Mouse (Mus musculus) hindbrain, embryonic 10.5 days (tissue): ENCODE measurements around the gene Ap1g1. TPM values are rescaled to one million over a fixed set of nuclear protein-coding genes. Genes with fewer than 3 reads are reported as not detected.

ENCODE experiments used
- DNase-seq: peaks from one replicate; pipeline ENCODE4 v3.0.0-alpha.2; 2017; ENCODE audit warnings: low spot score
- H3K27ac ChIP-seq: fragments of 300-500 bp; sonication (generic); 2 replicates; pipeline ENCODE4 v1.5.1; 2016; ENCODE audit warnings: mild to moderate bottlenecking, moderate library complexity
- H3K27me3 ChIP-seq: fragments of 300-500 bp; sonication (generic); 2 replicates; pipeline ENCODE4 v1.6.1; 2016; ENCODE audit warnings: mild to moderate bottlenecking; ENCODE audit not compliant: poor library complexity, insufficient read depth, severe bottlenecking
- H3K36me3 ChIP-seq: fragments of 300-500 bp; sonication (generic); 2 replicates; pipeline ENCODE4 v1.6.1; 2016; ENCODE audit warnings: mild to moderate bottlenecking, moderate library complexity
- H3K4me1 ChIP-seq: fragments of 300-500 bp; sonication (generic); replicated peaks from 2 replicates; pipeline ENCODE4 v1.6.1; 2016; ENCODE audit warnings: mild to moderate bottlenecking
- H3K4me3 ChIP-seq: fragments of 300-500 bp; sonication (generic); 2 replicates; pipeline ENCODE4 v1.5.1; 2016; ENCODE audit warnings: mild to moderate bottlenecking, moderate library complexity
- H3K9me3 ChIP-seq: fragments of 300-500 bp; sonication (generic); 2 replicates; pipeline ENCODE4 v1.6.1; 2016; ENCODE audit warnings: mild to moderate bottlenecking, moderate library complexity
- WGBS: fragments of 180-500 bp; shearing (Covaris S2); methylation state at CpG from one replicate; pipeline ENCODE4 v1.1.7; 2016; 5-methylcytosine and 5-hydroxymethylcytosine counted together
- polyA plus RNA-seq: library from polyadenylated mRNA; unstranded; fragments of >200 nt; fragmentation: Nextera tagmentation; extraction: Ambion mirVana; gene quantifications from 2 replicates; pipeline ENCODE4 v1.2.1, GENCODE M21; 2016

The Ap1g1 gene
- polyA plus RNA-seq, 1 experiment from 2014 or later: 45.3 TPM

- DNase-seq: no peak
- peaks cover 7% of the 10 kb centered on the region for H3K9me3 ChIP-seq
- H3K4me1 ChIP-seq: no peaks in the 10 kb centered on the region
- no peak overlapping the region for H3K4me3 ChIP-seq
- no peaks in the 10 kb centered on the region for H3K27me3 ChIP-seq
- no peak overlapping the region for H3K27ac ChIP-seq
- no peaks in the 10 kb centered on the region for H3K36me3 ChIP-seq
- whole genome bisulfite sequencing: 74% methylated on average over 3 of the region's 3 CpGs
Measured at GRCm38 (mm10) chr8:109756849-109757248, 21.5 kb upstream of the Ap1g1 start.

- H3K27ac ChIP-seq: no peak overlapping the region
- H3K4me1 ChIP-seq: no peaks in the 10 kb centered on the region
- no peak overlapping the region for H3K4me3 ChIP-seq
- no peaks in the 10 kb centered on the region for H3K36me3 ChIP-seq
- no peak for DNase-seq
- peaks cover 29% of the 10 kb centered on the region for H3K9me3 ChIP-seq
- H3K27me3 ChIP-seq: no peaks in the 10 kb centered on the region
- WGBS: 88% methylated on average over 7 of the region's 7 CpGs
Measured at GRCm38 (mm10) chr8:109759426-109759825, 18.9 kb upstream of the Ap1g1 start.

DNA sequence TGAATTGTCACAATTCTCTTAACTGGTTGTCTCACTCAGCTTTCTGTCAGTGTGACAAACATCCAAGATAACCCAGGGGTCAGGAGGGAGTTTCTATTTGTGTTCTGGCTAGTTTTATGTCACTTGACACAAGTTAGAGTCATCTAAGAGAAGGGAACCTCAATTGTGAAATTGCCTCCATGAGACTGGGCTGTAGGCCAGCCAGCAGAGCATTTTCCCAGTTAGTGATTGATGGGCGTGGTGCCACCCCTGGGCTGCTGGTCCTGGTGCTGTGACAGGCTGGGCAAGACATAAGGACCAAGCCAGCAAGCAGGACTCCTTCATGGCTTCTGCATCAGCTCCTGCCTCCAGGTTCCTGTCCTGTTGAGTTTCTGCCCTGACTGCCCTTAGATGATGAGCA, 18.1 kb upstream of the Ap1g1 start:
- Histone ChIP-seq H3K27me3 (no peaks in the 10 kb centered on the region), H3K4me3 (no peak overlapping the region), H3K36me3 (no peaks in the 10 kb centered on the region), H3K27ac (no peak overlapping the region), H3K9me3 (peaks cover 30% of the 10 kb centered on the region), H3K4me1 (no peaks in the 10 kb centered on the region)
- WGBS: 72% methylated on average over 1 of the region's 1 CpGs
- no peak for DNase-seq

- no peak overlapping the region for H3K27ac ChIP-seq
- H3K4me3 ChIP-seq: no peak overlapping the region
- H3K27me3 ChIP-seq: no peaks in the 10 kb centered on the region
- DNase-seq: no peak
- H3K36me3 ChIP-seq: no peaks in the 10 kb centered on the region
- no peaks in the 10 kb centered on the region for H3K4me1 ChIP-seq
- H3K9me3 ChIP-seq: peaks cover 31% of the 10 kb centered on the region
- 89% methylated on average over 6 of the region's 6 CpGs for WGBS
Measured at GRCm38 (mm10) chr8:109764031-109764430, 14.3 kb upstream of the Ap1g1 start.

- H3K4me1 ChIP-seq: no peaks in the 10 kb centered on the region
- DNase-seq: no peak
- H3K4me3 ChIP-seq: no peak overlapping the region
- no peaks in the 10 kb centered on the region for H3K36me3 ChIP-seq
- H3K9me3 ChIP-seq: peaks cover 28% of the 10 kb centered on the region
- H3K27me3 ChIP-seq: no peaks in the 10 kb centered on the region
- no peak overlapping the region for H3K27ac ChIP-seq
- 78% methylated on average over 7 of the region's 7 CpGs for WGBS
Measured at GRCm38 (mm10) chr8:109766081-109766480, 12.3 kb upstream of the Ap1g1 start.

DNA sequence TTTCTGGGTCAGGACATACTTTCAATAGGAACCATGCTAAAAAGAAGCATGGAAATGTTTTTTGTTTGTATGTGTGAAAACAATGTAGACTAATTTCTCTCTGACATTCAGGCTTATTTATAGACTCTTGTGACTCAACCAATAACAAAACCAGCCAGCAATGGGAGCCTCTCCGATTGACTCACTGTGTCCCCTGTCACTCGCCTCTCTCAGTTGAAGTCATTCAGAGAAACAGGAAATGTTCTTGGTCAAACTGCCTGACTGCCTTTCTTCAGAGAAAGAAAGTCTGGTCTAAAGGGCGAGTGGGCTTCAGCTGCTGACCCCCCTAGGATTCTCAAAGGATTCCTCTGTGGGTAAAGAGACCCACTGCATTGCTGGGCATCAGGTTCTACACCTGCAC, 5.2 kb upstream of the Ap1g1 start:
- Histone ChIP-seq H3K27ac (no peak overlapping the region), H3K4me3 (no peak overlapping the region), H3K36me3 (no peaks in the 10 kb centered on the region), H3K9me3 (no peaks in the 10 kb centered on the region), H3K4me1 (no peaks in the 10 kb centered on the region), H3K27me3 (peaks cover 2% of the 10 kb centered on the region; the same call in 1 of the 2 replicates)
- 55% methylated on average over 3 of the region's 3 CpGs for WGBS
- no peak for DNase-seq

- Histone ChIP-seq H3K4me1 (peaks cover 16% of the 10 kb centered on the region), H3K36me3 (no peaks in the 10 kb centered on the region), H3K27ac (no peak overlapping the region), H3K27me3 (peaks cover 2% of the 10 kb centered on the region; the same call in 1 of the 2 replicates), H3K9me3 (no peaks in the 10 kb centered on the region), H3K4me3 (peak overlapping the region; percentile 88)
- DNase-seq: no peak
- WGBS: 31% methylated on average over 5 of the region's 5 CpGs
Measured at GRCm38 (mm10) chr8:109777851-109778250, 503 bp upstream of the Ap1g1 start.

DNA sequence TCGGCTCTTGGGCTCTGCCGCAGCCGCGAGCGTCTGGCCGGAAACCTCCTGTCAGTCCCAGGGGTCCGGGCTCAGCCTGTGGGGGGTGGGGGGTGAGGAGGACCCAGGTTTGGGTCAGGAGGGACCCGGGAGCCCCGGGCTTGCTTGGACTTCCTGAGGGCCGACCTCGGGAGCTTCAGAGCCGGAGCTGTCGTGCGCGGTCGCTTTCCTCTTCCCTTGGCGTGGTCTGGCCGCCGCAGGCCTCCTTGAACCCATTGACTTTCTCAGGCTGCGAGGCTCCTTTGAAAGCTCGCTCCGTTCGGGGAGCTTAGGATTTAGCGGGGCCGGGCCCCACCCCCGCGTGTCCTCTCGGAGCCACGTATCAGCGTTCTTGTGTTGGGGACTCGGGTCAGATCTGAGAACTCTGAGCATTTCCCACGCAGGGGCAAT, 653 bp downstream of the Ap1g1 start:
- Histone ChIP-seq H3K27me3 (peaks cover 2% of the 10 kb centered on the region; the same call in 1 of the 2 replicates), H3K4me3 (peak overlapping the region; percentile 88), H3K4me1 (peaks cover 16% of the 10 kb centered on the region), H3K36me3 (no peaks in the 10 kb centered on the region), H3K9me3 (no peaks in the 10 kb centered on the region), H3K27ac (peak overlapping the region; percentile 100)
- WGBS: under 1% methylated on average over 32 of the region's 32 CpGs
- no peak for DNase-seq

- no peak for DNase-seq
- Histone ChIP-seq H3K27me3 (peaks cover 2% of the 10 kb centered on the region; the same call in 1 of the 2 replicates), H3K4me3 (peak overlapping the region; percentile 88), H3K4me1 (peaks cover 16% of the 10 kb centered on the region), H3K27ac (peak overlapping the region; percentile 100), H3K36me3 (no peaks in the 10 kb centered on the region), H3K9me3 (no peaks in the 10 kb centered on the region)
- WGBS: 26% methylated on average over 24 of the region's 24 CpGs
Measured at GRCm38 (mm10) chr8:109779431-109780228, 1.3 kb downstream of the Ap1g1 start.

DNA sequence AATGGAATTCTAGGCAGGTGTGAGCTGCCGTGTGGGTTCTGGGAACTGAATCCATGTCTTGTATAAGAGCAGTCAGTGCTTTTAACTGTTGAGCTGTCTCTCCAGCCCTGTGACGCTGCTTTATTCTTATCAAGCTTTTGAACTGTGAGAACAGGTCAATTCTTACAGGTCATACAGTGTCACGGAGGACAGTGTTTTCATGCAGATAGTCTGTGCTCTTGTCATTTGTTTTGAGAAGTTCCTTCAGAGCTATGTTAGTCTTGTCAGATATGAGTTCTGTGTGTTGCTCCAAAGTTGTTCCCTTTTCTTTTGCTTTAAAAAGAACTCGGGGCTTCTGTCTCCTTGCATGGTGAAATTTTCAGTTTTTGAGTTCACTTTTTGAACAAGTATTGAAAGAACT, 2.2 kb downstream of the Ap1g1 start:
- H3K4me1 ChIP-seq: peaks cover 16% of the 10 kb centered on the region
- no peak overlapping the region for H3K27ac ChIP-seq
- H3K27me3 ChIP-seq: peaks cover 2% of the 10 kb centered on the region; the same call in 1 of the 2 replicates
- WGBS: 85% methylated on average over 4 of the region's 4 CpGs
- no peak for DNase-seq
- H3K9me3 ChIP-seq: no peaks in the 10 kb centered on the region
- peak overlapping the region; percentile 88; the same call in 1 of the 2 replicates for H3K4me3 ChIP-seq
- no peaks in the 10 kb centered on the region for H3K36me3 ChIP-seq

DNA sequence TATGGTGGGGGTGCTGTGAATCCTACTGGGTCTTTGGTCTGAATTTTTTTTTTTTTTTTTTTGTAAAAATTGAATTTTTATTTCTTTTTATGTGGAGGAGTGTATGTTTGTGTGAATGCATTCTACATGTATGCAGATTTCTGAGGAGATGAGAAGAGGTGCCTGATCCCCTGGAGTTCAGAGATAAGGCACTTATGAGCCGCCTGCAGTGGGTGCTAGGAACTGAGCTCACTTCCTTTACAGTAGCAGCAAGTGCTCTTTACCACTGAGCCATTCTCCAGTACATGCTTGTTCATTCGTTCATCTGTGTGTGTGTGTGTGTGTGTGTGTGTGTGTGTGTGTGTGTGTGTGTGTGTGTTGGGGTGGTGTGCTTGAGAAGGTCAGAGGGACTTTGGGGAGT, 12.6 kb downstream of the Ap1g1 start:
- Histone ChIP-seq H3K27ac (no peak overlapping the region), H3K4me3 (no peak overlapping the region), H3K27me3 (no peaks in the 10 kb centered on the region), H3K9me3 (no peaks in the 10 kb centered on the region), H3K4me1 (no peaks in the 10 kb centered on the region), H3K36me3 (no peaks in the 10 kb centered on the region)
- DNase-seq: no peak
- 93% methylated on average over 2 of the region's 2 CpGs for WGBS

- no peak overlapping the region for H3K27ac ChIP-seq
- 0 out of 2 replicates have a peak, but pooled peaks cover 3% of the 10 kb centered on the region for H3K4me1 ChIP-seq
- 79% methylated on average over 1 of the region's 1 CpGs for WGBS
- DNase-seq: no peak
- no peaks in the 10 kb centered on the region for H3K27me3 ChIP-seq
- H3K9me3 ChIP-seq: no peaks in the 10 kb centered on the region
- no peak overlapping the region for H3K4me3 ChIP-seq
- H3K36me3 ChIP-seq: no peaks in the 10 kb centered on the region
Measured at GRCm38 (mm10) chr8:109795166-109795565, 16.8 kb downstream of the Ap1g1 start.

DNA sequence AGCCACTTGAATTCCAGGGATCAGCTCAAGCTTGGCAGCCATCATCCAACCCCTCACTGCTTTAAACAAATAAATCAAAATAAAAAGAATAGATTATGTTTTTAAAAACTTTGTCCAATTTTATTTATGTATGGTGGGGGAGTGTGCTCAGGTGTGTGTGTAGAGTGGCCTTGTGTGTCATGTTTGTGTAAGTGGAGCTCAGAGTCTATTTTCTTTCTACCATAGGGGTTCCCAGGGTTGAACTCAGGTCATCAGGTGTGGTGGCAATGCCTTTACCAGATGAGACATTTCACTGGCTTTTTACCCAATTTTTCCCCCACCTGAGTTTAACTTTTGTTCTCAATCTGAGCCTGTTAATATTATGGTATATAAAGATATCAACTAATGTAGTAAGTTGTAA, 20.4 kb downstream of the Ap1g1 start:
- H3K4me1 ChIP-seq: 0 out of 2 replicates have a peak, but pooled peaks cover 3% of the 10 kb centered on the region
- DNase-seq: no peak
- H3K27me3 ChIP-seq: no peaks in the 10 kb centered on the region
- no peaks in the 10 kb centered on the region for H3K9me3 ChIP-seq
- no peak overlapping the region for H3K4me3 ChIP-seq
- no peak overlapping the region for H3K27ac ChIP-seq
- peaks cover 15% of the 10 kb centered on the region for H3K36me3 ChIP-seq
